Mouse (Mus musculus) macrophage (primary cell): ENCODE results near the gene Cd68. TPM values are rescaled to one million over a fixed set of nuclear protein-coding genes. Genes with fewer than 3 reads are reported as not detected.
"Not testable (repeated sequence)": the region's sequence is repeated elsewhere in the genome, so short reads cannot be mapped to it uniquely, and the experiment has no call there.

ENCODE experiments used
- H3K27ac ChIP-seq: fragments of 350-480 bp; formaldehyde crosslinking; 2 replicates; pipeline ENCODE4 v1.9.0; 2021
- H3K36me3 ChIP-seq: fragments of 350-480 bp; formaldehyde crosslinking; 2 replicates; pipeline ENCODE4 v1.9.0; 2021; ENCODE audit errors: inconsistent target
- H3K4me3 ChIP-seq: fragments of 350-480 bp; formaldehyde crosslinking; 2 replicates; pipeline ENCODE4 v1.9.0; 2021; ENCODE audit errors: inconsistent target
- H3K79me2 ChIP-seq: fragments of 350-480 bp; formaldehyde crosslinking; 2 replicates; pipeline ENCODE4 v1.9.0; 2021; ENCODE audit errors: inconsistent target
- WGBS: methylation state at CpG from one replicate; pipeline ENCODE4 v1.1.7; 2026; ENCODE audit warnings: inconsistent platforms; ENCODE audit not compliant: missing documents; 5-methylcytosine and 5-hydroxymethylcytosine counted together
- polyA plus RNA-seq: library from polyadenylated mRNA; stranded (reverse); fragments of 250-400 nt; gene quantifications from 3 replicates; pipeline ENCODE4 v1.2.4, GENCODE M21; 2018; ENCODE audit warnings: inconsistent platforms

Gene Cd68
- polyA plus RNA-seq, 1 experiment from 2014 or later, result 8,261 TPM

DNA sequence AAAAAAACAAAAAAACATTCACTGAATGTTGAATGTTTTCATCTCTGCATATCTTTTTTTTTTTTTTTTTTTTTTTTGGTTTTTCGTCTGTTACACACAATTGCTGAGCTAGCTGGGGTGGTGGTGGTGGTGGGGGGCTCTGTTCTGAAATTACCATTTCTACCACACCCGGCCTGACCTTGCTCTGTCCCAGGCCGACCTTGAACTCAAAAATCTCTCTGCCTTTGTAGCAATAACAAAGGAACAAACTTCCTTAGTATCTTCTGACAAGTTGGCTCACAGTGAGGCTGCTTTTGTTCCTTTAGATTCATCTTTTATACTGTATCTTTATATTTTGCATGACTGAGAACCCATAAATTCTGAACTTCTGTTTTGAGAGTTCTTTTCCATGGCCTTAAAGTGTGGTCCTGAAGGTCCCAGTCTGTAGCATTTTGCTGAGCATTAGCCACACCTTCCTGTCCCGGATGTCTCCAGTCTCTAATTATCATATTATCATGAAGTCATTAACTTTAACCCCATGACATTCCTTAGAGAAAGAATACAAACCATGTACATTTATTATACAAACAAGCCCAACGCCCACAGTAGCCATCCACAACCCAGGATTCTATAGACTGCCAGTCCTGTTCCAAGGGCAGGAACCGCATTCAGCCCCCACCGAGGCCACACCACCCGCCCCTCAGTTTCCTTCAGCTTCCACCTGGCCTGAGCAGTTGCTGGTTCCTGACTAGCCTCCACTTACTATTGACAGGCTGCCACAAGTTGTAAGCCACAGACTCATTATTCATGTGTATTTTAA lies 38.1 kb upstream of the Cd68 start:
- 76% methylated on average over 7 of the region's 8 CpGs for WGBS
- Histone ChIP-seq H3K79me2 (no peaks in the 10 kb centered on the region), H3K36me3 (no peaks in the 10 kb centered on the region), H3K4me3 (no peak overlapping the region), H3K27ac (no peak overlapping the region)

- not testable (repeated sequence) for H3K36me3 ChIP-seq, H3K4me3 ChIP-seq, H3K27ac ChIP-seq, H3K79me2 ChIP-seq
- 80% methylated on average over 2 of the region's 3 CpGs for WGBS
Observed at GRCm38 (mm10) chr11:69703381-69703780, 37.4 kb upstream of the Cd68 start.

- not testable (repeated sequence) for H3K79me2 ChIP-seq, H3K36me3 ChIP-seq, H3K27ac ChIP-seq, H3K4me3 ChIP-seq
- 91% methylated on average over 4 of the region's 10 CpGs for WGBS
Observed at GRCm38 (mm10) chr11:69702886-69703285, 36.9 kb upstream of the Cd68 start.

DNA sequence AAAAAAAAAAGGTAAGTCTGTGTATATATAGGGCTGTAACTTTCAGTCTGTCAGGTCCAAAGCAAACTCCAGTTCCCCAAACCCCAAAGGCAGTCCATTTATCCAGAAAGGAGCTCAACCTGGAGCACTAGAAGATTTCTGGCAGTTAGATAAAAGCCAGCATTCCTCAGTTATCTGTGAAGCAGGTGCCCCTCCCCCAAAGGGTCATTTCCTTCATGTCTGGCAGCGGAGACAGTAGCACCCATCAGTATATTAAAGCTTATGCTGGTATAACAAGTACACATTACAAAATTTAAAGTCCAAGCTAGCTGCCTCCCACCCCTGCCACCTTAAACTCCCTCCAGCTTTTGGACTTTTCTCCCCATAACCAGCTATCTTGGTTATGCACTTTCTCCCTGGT lies 33.6 kb upstream of the Cd68 start:
- H3K79me2 ChIP-seq, result peaks cover 9% of the 10 kb centered on the region

DNA sequence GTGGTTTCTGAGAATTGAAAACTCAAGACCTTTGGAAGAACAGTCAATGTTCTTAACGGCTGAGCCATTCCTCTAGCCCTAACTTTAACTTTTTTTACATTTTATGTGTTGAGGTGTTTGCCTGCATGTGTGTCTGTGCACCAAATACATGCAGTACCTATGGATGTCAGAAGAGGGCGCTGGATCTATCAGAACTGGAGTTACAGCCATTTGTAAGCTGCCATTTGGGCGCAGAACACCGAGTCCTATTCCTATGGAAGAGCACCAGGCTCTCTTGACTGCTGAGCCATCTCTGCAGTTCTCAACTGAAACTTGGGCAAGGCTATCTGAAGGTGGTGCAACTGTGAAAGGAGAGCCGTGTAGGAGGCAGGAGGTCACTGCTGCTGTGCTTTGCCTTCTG lies 32.6 kb upstream of the Cd68 start:
- Histone ChIP-seq H3K36me3 (no peaks in the 10 kb centered on the region), H3K79me2 (peaks cover 19% of the 10 kb centered on the region), H3K27ac (no peak overlapping the region), H3K4me3 (no peak overlapping the region)
- WGBS, result 84% methylated on average over 5 of the region's 5 CpGs

More for the DNA sequence above, 33.6 kb upstream of the Cd68 start:
- Histone ChIP-seq H3K4me3 (no peak overlapping the region), H3K36me3 (no peaks in the 10 kb centered on the region), H3K27ac (no peak overlapping the region)
- WGBS, result 100% methylated on average over 1 of the region's 1 CpGs

DNA sequence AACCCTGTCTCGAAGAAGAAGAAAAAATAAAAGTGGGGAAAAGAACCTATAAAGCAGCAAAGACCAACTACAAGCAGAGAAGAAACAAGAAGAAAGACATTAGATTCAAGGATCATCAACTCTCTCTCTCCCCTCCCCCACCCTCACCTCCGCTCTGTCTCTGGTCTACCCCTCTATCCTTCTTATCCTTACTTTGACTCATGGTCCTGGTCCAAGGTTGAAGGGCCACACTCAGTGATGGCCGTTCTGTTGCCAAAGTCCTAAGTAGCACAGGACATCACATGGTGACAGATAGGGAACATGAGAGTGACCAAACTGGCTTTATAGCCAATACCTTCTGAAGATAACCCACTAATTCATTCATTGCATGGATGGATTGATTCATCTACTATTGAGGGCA lies 31.4 kb upstream of the Cd68 start:
- no peak overlapping the region for H3K4me3 ChIP-seq
- WGBS, result 92% methylated on average over 3 of the region's 3 CpGs
- no peaks in the 10 kb centered on the region for H3K36me3 ChIP-seq
- no peak overlapping the region for H3K27ac ChIP-seq
- peaks cover 29% of the 10 kb centered on the region for H3K79me2 ChIP-seq

- 12% methylated on average over 41 of the region's 41 CpGs for WGBS
- Histone ChIP-seq H3K36me3 (no peaks in the 10 kb centered on the region), H3K4me3 (peak within 1 kb of the TSS; percentile 74), H3K27ac (peak within 1 kb of the TSS; percentile 96), H3K79me2 (peaks cover 37% of the 10 kb centered on the region)
Observed at GRCm38 (mm10) chr11:69695361-69696181, 29.6 kb upstream of the Cd68 start, which contains the start of the genes Tnfsf12 and Tnfsfm13. Gene Tnfsf12, minus strand, starts transcription at chr11:69695849. Gene Tnfsfm13, minus strand, starts transcription at chr11:69696098.

DNA sequence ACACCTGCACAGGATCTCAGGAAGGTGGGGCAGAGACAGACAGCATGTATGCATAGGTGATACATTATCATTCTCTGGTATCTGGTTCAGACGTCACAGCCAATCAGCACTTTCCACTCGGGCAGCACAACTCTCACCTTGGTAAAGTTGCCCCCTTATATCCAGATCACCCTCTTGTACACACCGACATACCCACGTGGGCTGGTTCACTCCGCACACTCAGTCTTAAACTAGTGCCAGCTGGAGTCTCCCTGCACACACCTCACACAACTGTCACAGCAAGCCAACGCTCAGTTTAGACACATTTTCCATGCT lies 29.1 kb upstream of the Cd68 start:
- Histone ChIP-seq H3K79me2 (peaks cover 43% of the 10 kb centered on the region), H3K27ac (peak overlapping the region; percentile 96), H3K4me3 (peak overlapping the region; percentile 74), H3K36me3 (no peaks in the 10 kb centered on the region)
- 78% methylated on average over 6 of the region's 6 CpGs for WGBS

- H3K27ac ChIP-seq, result peak overlapping the region; percentile 96
- H3K79me2 ChIP-seq, result peaks cover 48% of the 10 kb centered on the region
- H3K4me3 ChIP-seq, result peak overlapping the region; percentile 74; the same call in 1 of the 2 replicates
- WGBS, result 74% methylated on average over 10 of the region's 11 CpGs
- H3K36me3 ChIP-seq, result no peaks in the 10 kb centered on the region
Observed at GRCm38 (mm10) chr11:69693421-69693965, 27.5 kb upstream of the Cd68 start.

DNA sequence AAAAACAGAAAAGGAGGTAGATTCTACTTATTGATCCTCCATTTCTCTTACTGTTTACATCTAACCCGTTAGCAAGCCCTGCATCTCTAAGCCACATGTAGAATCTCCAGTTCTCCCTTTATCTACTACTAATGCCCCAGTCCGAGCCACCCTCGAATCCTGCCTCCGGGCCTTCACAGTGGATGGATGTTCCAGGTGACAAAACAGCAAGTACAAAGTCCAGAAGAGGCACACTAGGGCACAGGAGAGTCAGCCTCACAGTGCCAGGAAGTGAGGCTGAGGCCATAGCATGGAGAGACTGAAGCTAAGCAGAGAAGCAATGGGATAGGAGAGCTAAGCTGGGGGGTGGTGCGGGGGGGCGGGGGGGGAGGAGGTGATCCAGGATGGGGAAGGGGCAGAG lies 26.9 kb upstream of the Cd68 start:
- Histone ChIP-seq H3K27ac (peak overlapping the region; percentile 96), H3K79me2 (peaks cover 55% of the 10 kb centered on the region), H3K4me3 (no peak overlapping the region), H3K36me3 (no peaks in the 10 kb centered on the region)
- 96% methylated on average over 6 of the region's 6 CpGs for WGBS

DNA sequence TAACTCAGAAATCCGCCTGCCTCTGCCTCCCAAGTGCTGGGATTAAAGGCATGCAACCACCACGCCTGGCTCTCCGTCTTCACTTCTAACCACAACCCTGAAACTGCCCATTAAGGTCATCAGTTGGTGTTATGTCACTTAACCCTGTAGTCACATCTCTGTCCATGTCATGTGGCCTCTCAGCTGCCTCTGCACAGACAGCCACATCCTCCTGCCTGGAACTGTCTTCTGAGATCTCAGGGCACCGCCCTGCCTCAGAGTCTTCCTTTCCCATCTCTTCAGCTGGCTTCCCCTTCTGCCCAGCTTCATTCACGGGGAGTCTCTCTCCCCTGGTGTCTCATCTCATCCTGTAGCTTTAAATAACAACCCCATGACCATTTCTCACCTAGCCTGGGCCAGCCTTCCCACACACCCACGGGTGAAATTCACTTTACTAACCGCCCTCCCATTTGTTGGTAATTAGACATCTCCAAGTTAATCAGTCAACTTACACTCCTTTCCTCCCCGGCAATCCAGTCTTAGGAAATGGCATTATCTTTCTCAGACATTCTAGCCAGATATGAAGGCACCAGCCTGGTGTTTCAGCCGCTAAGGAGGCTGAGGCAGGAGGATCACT lies 26.4 kb upstream of the Cd68 start:
- Histone ChIP-seq H3K36me3 (no peaks in the 10 kb centered on the region), H3K27ac (peak overlapping the region; percentile 96), H3K79me2 (peaks cover 60% of the 10 kb centered on the region), H3K4me3 (no peak overlapping the region)
- WGBS, result 32% methylated on average over 9 of the region's 9 CpGs

GRCm38 (mm10) chr11:69689891-69690290 lies 23.9 kb upstream of the Cd68 start:
- WGBS, result 100% methylated on average over 1 of the region's 1 CpGs

GRCm38 (mm10) chr11:69687061-69687460 lies 21.1 kb upstream of the Cd68 start:
- H3K79me2 ChIP-seq, result peaks cover 59% of the 10 kb centered on the region; the same call in 1 of the 2 replicates
- H3K4me3 ChIP-seq, result no peak overlapping the region
- no peak overlapping the region for H3K27ac ChIP-seq
- H3K36me3 ChIP-seq, result no peaks in the 10 kb centered on the region; the same call in 1 of the 2 replicates
- 93% methylated on average over 5 of the region's 5 CpGs for WGBS

More at GRCm38 (mm10) chr11:69689891-69690290, 23.9 kb upstream of the Cd68 start:
- H3K79me2 ChIP-seq, result peaks cover 66% of the 10 kb centered on the region
- no peaks in the 10 kb centered on the region; the same call in 1 of the 2 replicates for H3K36me3 ChIP-seq
- peak overlapping the region; percentile 96 for H3K27ac ChIP-seq
- H3K4me3 ChIP-seq, result no peak overlapping the region

DNA sequence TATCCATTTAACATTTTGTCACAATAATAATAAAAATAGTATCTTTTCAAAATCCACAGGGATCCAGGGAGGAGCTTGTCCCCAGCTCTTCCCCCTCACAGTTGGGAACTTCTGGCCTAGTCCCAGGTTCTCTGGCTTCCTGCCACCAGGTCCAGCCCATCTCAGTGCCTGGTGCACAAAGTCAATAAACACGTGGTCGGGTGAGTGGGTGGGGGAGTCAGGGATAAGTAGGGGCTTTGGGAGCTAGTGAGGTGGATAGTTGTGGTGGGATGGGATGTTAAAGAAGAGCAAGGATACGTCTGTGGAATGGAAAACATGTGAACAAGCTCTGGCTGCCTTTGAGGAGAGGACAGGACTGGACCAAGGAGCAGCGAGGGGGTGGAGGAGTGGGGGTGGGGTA lies 20.4 kb upstream of the Cd68 start:
- H3K79me2 ChIP-seq, result peaks cover 60% of the 10 kb centered on the region
- H3K4me3 ChIP-seq, result no peak overlapping the region
- peak overlapping the region; percentile 91 for H3K27ac ChIP-seq
- 65% methylated on average over 4 of the region's 4 CpGs for WGBS
- no peaks in the 10 kb centered on the region; the same call in 1 of the 2 replicates for H3K36me3 ChIP-seq
